ENCODE assay signal across 18 mouse cellular contexts in the genomic region with DNA sequence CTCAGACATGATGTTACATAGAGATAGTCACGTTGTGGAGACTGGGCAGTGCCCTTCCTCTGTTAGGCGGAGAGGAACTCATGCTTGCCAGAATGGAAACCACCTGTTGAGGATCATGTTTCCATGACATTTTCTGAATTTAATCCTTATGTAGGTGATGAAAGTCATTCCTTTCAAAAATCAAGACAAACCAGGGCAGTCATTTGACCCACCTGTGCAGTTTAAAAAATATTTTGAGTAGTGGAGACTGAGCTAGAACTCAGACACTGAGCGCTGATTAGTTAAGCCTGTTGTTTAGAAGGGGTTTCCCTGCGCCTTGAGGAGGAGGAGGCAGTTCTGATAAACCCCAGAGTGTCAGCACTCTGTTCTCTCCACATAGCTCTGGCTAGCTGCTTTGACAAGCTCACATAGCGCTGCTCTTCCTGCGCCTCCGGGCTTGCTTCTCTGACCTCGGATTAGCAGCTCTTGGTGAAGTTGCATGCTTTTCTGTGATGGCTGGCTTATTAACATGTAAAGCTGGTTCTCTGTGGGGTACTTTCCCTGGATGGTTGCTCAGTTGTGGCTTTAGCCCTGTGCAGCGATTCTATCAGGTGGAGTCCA. TPM values are rescaled to one million over a fixed set of nuclear protein-coding genes. Genes with fewer than 3 reads are reported as not detected.
DNase-seq lines count a peak whose midpoint lies in the region; ATAC-seq lines count a peak whose summit lies in the region.
"Had no signal": no experiment of that assay in that cellular context is flagged by ENCODE, and none has a peak within 500 bp of the region (broad histone marks: within the 10 kb centered on the region; RNA-seq: fewer than 3 reads in every experiment).

No protein-coding gene starts in this region.

- no peaks in the 10 kb centered on the region for H3K27me3 ChIP-seq in midbrain, embryonic 11.5 days (ENCODE audit: control insufficient read depth, insufficient read depth, low read length)
- no peaks in the 10 kb centered on the region for H3K27me3 ChIP-seq in midbrain, embryonic 16.5 days (ENCODE audit: control insufficient read depth, insufficient read depth, low read depth, low read length)
- H3K27me3 ChIP-seq: intestine, embryonic 15.5 days; kidney, embryonic 15.5 days; limb, embryonic 15.5 days had no signal

- H3K36me3 ChIP-seq in midbrain, embryonic 11.5 days (ENCODE audit: control insufficient read depth, insufficient read depth, low read length) = no peaks in the 10 kb centered on the region
- H3K36me3 ChIP-seq in midbrain, embryonic 16.5 days (ENCODE audit: control insufficient read depth, insufficient read depth, low read length) = peaks cover 9% of the 10 kb centered on the region
- H3K36me3 ChIP-seq: intestine, embryonic 15.5 days had no signal

- H3K4me3 ChIP-seq in midbrain, embryonic 11.5 days (ENCODE audit: low read depth, low read length) = no peak overlapping the region
- H3K4me3 ChIP-seq in midbrain, embryonic 16.5 days (ENCODE audit: low read depth, low read length) = no peak overlapping the region
- H3K4me3 ChIP-seq: intestine, embryonic 15.5 days; kidney, embryonic 15.5 days; limb, embryonic 15.5 days had no signal

- 31% methylated on average over 9 of the region's 9 CpGs for WGBS in midbrain, embryonic 11.5 days
- 29% methylated on average over 9 of the region's 9 CpGs for WGBS in midbrain, embryonic 16.5 days

- H3K27ac ChIP-seq in midbrain, embryonic 11.5 days (ENCODE audit: low read depth, low read length) = no peak overlapping the region
- no peak overlapping the region for H3K27ac ChIP-seq in midbrain, embryonic 16.5 days (ENCODE audit: low read length)
- H3K27ac ChIP-seq: hindbrain, embryonic 14.5 days; intestine, embryonic 15.5 days; kidney, embryonic 15.5 days; limb, embryonic 15.5 days had no signal

- no peak for DNase-seq in midbrain, embryonic 11.5 days (ENCODE audit: low spot score, missing footprints)
- peak; percentile 59 for DNase-seq in embryo, embryonic 11 days
- DNase-seq in forelimb bud, embryonic 11.5 days (ENCODE audit: low read depth, low spot score) = peak; percentile 59
- no peak for DNase-seq in ovary, postnatal 14 days (ENCODE audit: low spot score)
- no peak for DNase-seq in urinary bladder, postnatal 36 days (ENCODE audit: low spot score in 2 of 2)
- DNase-seq in thymus, postnatal 4 days = no peak
- DNase-seq: adrenal gland, adult 2 months; cerebellum, adult 9-11 months; forebrain, postnatal 0 days; heart, postnatal 10 days; right cerebral cortex, adult 18-20 months had no signal

- H3K9me3 ChIP-seq in midbrain, embryonic 11.5 days (ENCODE audit: control insufficient read depth, low read length) = no peaks in the 10 kb centered on the region
- no peaks in the 10 kb centered on the region for H3K9me3 ChIP-seq in midbrain, embryonic 16.5 days (replicated peaks; ENCODE audit: control insufficient read depth, low read length, poor library complexity, severe bottlenecking)
- H3K9me3 ChIP-seq: intestine, embryonic 15.5 days; kidney, embryonic 15.5 days; limb, embryonic 15.5 days had no signal

- H3K4me1 ChIP-seq in midbrain, embryonic 11.5 days (ENCODE audit: control insufficient read depth, insufficient read depth, low read length) = peaks cover 19% of the 10 kb centered on the region
- H3K4me1 ChIP-seq in midbrain, embryonic 16.5 days (ENCODE audit: control insufficient read depth, insufficient read depth, low read length) = no peaks in the 10 kb centered on the region

- no peak overlapping the region; the same call in 1 of the 2 replicates for H3K9ac ChIP-seq in midbrain, embryonic 11.5 days (ENCODE audit: low read length)
- no peak overlapping the region for H3K9ac ChIP-seq in midbrain, embryonic 16.5 days (ENCODE audit: low read depth, low read length)
- H3K9ac ChIP-seq: forebrain, postnatal 0 days; hindbrain, embryonic 14.5 days; intestine, embryonic 15.5 days; kidney, embryonic 15.5 days; limb, embryonic 15.5 days had no signal

- ATAC-seq in midbrain, embryonic 11.5 days (ENCODE audit: low FRiP score) = peak; percentile 58; the same call in 1 of the 2 replicates
- no peak for ATAC-seq in midbrain, embryonic 16.5 days
- ATAC-seq: forebrain, postnatal 0 days; intestine, embryonic 15.5 days; lung, postnatal 0 days had no signal

- H3K4me2 ChIP-seq in midbrain, embryonic 11.5 days = no peak overlapping the region
- no peak overlapping the region for H3K4me2 ChIP-seq in midbrain, embryonic 16.5 days (ENCODE audit: low read length)
- H3K4me2 ChIP-seq: heart, embryonic 11.5 days; hindbrain, embryonic 14.5 days; intestine, embryonic 15.5 days; kidney, embryonic 15.5 days; limb, embryonic 15.5 days had no signal

RNA-seq across cellular contexts. Expression of gene Vps8, which starts 22.2 kb away (rescaled TPM):
- polyA plus RNA-seq in midbrain, embryonic 11.5 days (2014; fragmentation: Nextera tagmentation; extraction: Ambion mirVana) = 27.1 and 28.4 TPM in 2 replicates
- polyA plus RNA-seq in midbrain, embryonic 16.5 days (2015; fragmentation: Nextera tagmentation; extraction: Ambion mirVana) = 41.2 and 44.1 TPM in 2 replicates

Comparison
In these comparisons a context has a peak if more than half of its experiments do, and no peak if none do; other contexts are left out.
1. DNase-seq: peak in embryo, embryonic 11 days (single experiment) and forelimb bud, embryonic 11.5 days (single experiment); none in midbrain, embryonic 11.5 days (single experiment), ovary, postnatal 14 days (single experiment), urinary bladder, postnatal 36 days (0 of 2) and thymus, postnatal 4 days (single experiment).